9 mouse cellular contexts compared by ENCODE assay signal in genomic region chr12:54067419-54067818, GRCm38 (mm10).
A peak's percentile ranks its signal among the peaks of the same experiment; 100 is the strongest.
DNase-seq lines count a peak whose midpoint lies in the region; ATAC-seq and TF ChIP-seq lines count a peak whose summit lies in the region.
"Had no signal": no experiment of that assay in that cellular context is flagged by ENCODE, and none has a peak within 500 bp of the region (broad histone marks: within the 10 kb centered on the region; RNA-seq: fewer than 3 reads in every experiment).

No protein-coding gene starts in this region.

- intact Hi-C loops in heart, postnatal 10 days (cut with DNase I): loop anchor here (10.0 kb wide), 1 partner anchor 813 kb away; no protein-coding TSS in a partner anchor

- no peak for DNase-seq in heart, postnatal 10 days
- no peak for DNase-seq in G1E (ENCODE audit: low spot score)
- DNase-seq in midbrain, embryonic 11.5 days (ENCODE audit: low spot score, missing footprints): no peak
- no peak for DNase-seq in cerebellum, adult 8-10 months
- no peak for DNase-seq in yolk sac, embryonic 10.5 days (ENCODE audit: low spot score)
- DNase-seq in cerebellum, postnatal 10 days: no peak
- DNase-seq: right cerebral cortex, adult 18-20 months had no signal

- peaks cover 23% of the 10 kb centered on the region for H3K27me3 ChIP-seq in heart, embryonic 14.5 days (ENCODE audit: control insufficient read depth, insufficient read depth, low read length)
- H3K27me3 ChIP-seq in G1E (ENCODE audit: insufficient read depth, low read length): no peaks in the 10 kb centered on the region; the same call in 1 of the 2 replicates
- peaks cover 31% of the 10 kb centered on the region for H3K27me3 ChIP-seq in hindbrain, embryonic 13.5 days
- peaks cover 22% of the 10 kb centered on the region for H3K27me3 ChIP-seq in midbrain, embryonic 11.5 days (ENCODE audit: control insufficient read depth, insufficient read depth, low read length)

- peak overlapping the region; percentile 37 to 46 for H3K4me3 ChIP-seq in heart, embryonic 14.5 days (ENCODE audit: control insufficient read depth in 1 of 2, insufficient read depth in 1 of 2, low read depth in 1 of 2, low read length in 2 of 2)
- peak overlapping the region; percentile 37; the same call in 1 of the 2 replicates for H3K4me3 ChIP-seq in G1E (ENCODE audit: low read depth, low read length)
- H3K4me3 ChIP-seq in hindbrain, embryonic 13.5 days: peak overlapping the region; percentile 40
- H3K4me3 ChIP-seq in midbrain, embryonic 11.5 days (ENCODE audit: low read depth, low read length): peak overlapping the region; percentile 30

- H3K9ac ChIP-seq in heart, embryonic 14.5 days (ENCODE audit: low read length): no peak overlapping the region; the same call in 1 of the 2 replicates
- peak overlapping the region; percentile 63; the same call in 1 of the 2 replicates for H3K9ac ChIP-seq in hindbrain, embryonic 13.5 days
- peak overlapping the region; percentile 42 for H3K9ac ChIP-seq in midbrain, embryonic 11.5 days (ENCODE audit: low read length)

- TF ChIP-seq CTCF in G1E (IDR thresholded peaks at IDR 0.05; ENCODE audit: low read depth, low read length): no peak

- WGBS in heart, embryonic 14.5 days: 30% methylated on average over 14 of the region's 14 CpGs
- WGBS in hindbrain, embryonic 13.5 days: 33% methylated on average over 14 of the region's 14 CpGs
- WGBS in midbrain, embryonic 11.5 days: 33% methylated on average over 14 of the region's 14 CpGs

- no peaks in the 10 kb centered on the region for H3K36me3 ChIP-seq in heart, embryonic 14.5 days (ENCODE audit: control insufficient read depth, insufficient read depth, low read length)
- H3K36me3 ChIP-seq in G1E (replicated peaks): no peaks in the 10 kb centered on the region
- peaks cover 5% of the 10 kb centered on the region; the same call in 1 of the 2 replicates for H3K36me3 ChIP-seq in hindbrain, embryonic 13.5 days
- H3K36me3 ChIP-seq in midbrain, embryonic 11.5 days (ENCODE audit: control insufficient read depth, insufficient read depth, low read length): no peaks in the 10 kb centered on the region; the same call in 1 of the 2 replicates

- ATAC-seq in heart, embryonic 14.5 days (ENCODE audit: insufficient number of reproducible peaks, insufficient read depth, low FRiP score, low read depth): no peak
- ATAC-seq in G1E (ENCODE audit: extremely low read depth, insufficient number of reproducible peaks, low FRiP score, poor library complexity, severe bottlenecking): no peak
- ATAC-seq in hindbrain, embryonic 13.5 days (ENCODE audit: low FRiP score): no peak
- ATAC-seq in midbrain, embryonic 11.5 days (ENCODE audit: low FRiP score): peak; percentile 52; the same call in 1 of the 2 replicates

- no peaks in the 10 kb centered on the region for H3K9me3 ChIP-seq in heart, embryonic 14.5 days (ENCODE audit: control insufficient read depth, low read length)
- peaks cover 63% of the 10 kb centered on the region for H3K9me3 ChIP-seq in G1E (replicated peaks)
- no peaks in the 10 kb centered on the region for H3K9me3 ChIP-seq in hindbrain, embryonic 13.5 days
- H3K9me3 ChIP-seq in midbrain, embryonic 11.5 days (ENCODE audit: control insufficient read depth, low read length): no peaks in the 10 kb centered on the region

- no peak overlapping the region for H3K27ac ChIP-seq in heart, embryonic 14.5 days (replicated peaks in 1 of 2; ENCODE audit: control insufficient read depth in 1 of 2, insufficient read depth in 1 of 2, low read depth in 2 of 2, low read length in 2 of 2)
- H3K27ac ChIP-seq in hindbrain, embryonic 13.5 days: no peak overlapping the region
- H3K27ac ChIP-seq in midbrain, embryonic 11.5 days (ENCODE audit: low read depth, low read length): no peak overlapping the region

- H3K4me1 ChIP-seq in heart, embryonic 14.5 days (ENCODE audit: control insufficient read depth in 2 of 2, insufficient read depth in 2 of 2, low read length in 2 of 2): peaks cover 2 to 9% of the 10 kb centered on the region in 2 experiments; a peak in 3 of 4 replicates
- H3K4me1 ChIP-seq in G1E (ENCODE audit: insufficient read depth, low read depth, low read length): no peaks in the 10 kb centered on the region; the same call in 1 of the 2 replicates
- H3K4me1 ChIP-seq in hindbrain, embryonic 13.5 days (replicated peaks): peaks cover 27% of the 10 kb centered on the region
- H3K4me1 ChIP-seq in midbrain, embryonic 11.5 days (ENCODE audit: control insufficient read depth, insufficient read depth, low read length): peaks cover 9% of the 10 kb centered on the region

- peak overlapping the region; percentile 93 for H3K4me2 ChIP-seq in heart, embryonic 14.5 days (ENCODE audit: low read length)
- H3K4me2 ChIP-seq in hindbrain, embryonic 13.5 days: peak overlapping the region; percentile 64
- H3K4me2 ChIP-seq in midbrain, embryonic 11.5 days: peak overlapping the region; percentile 53
